Mouse (Mus musculus) stomach, embryonic 16.5 days (tissue): ENCODE measurements at regions not wholly inside any gene's neighbourhood (a gene's known extent, or its start where the extent isn't known, plus 50 kb on each side); places are given as distances from the start of the nearest gene placed in this dataset.

Experiments used
- ATAC-seq: fragments of 200-750 bp; cut with Nextera tagmentation; 2 replicates; pipeline ENCODE4 v1.8.0; 2017; ENCODE audit warnings: moderate number of reproducible peaks, moderate TSS enrichment; ENCODE audit not compliant: insufficient read depth, low FRiP score
- H3K27ac ChIP-seq: fragments of 300-500 bp; sonication (generic); 2 replicates; pipeline ENCODE4 v1.5.1; 2014; ENCODE audit warnings: low read length
- H3K27me3 ChIP-seq: fragments of 300-500 bp; sonication (generic); 2 replicates; pipeline ENCODE4 v1.6.1; 2014; ENCODE audit warnings: low read length, control low read depth, mixed read lengths; ENCODE audit not compliant: control insufficient read depth, insufficient read depth
- H3K36me3 ChIP-seq: fragments of 300-500 bp; sonication (generic); 2 replicates; pipeline ENCODE4 v1.6.1; 2014; ENCODE audit warnings: low read length; ENCODE audit not compliant: control insufficient read depth, insufficient read depth
- H3K4me1 ChIP-seq: fragments of 300-500 bp; sonication (generic); 2 replicates; pipeline ENCODE4 v1.6.1; 2014; ENCODE audit warnings: low read length, control low read depth, mixed read lengths; ENCODE audit not compliant: control insufficient read depth, insufficient read depth
- H3K4me2 ChIP-seq: fragments of 300-500 bp; sonication (generic); 2 replicates; pipeline ENCODE4 v1.6.1; 2014; ENCODE audit warnings: low read depth, low read length, mixed read lengths
- H3K4me3 ChIP-seq: fragments of 300-500 bp; sonication (generic); replicated peaks from 2 replicates; pipeline ENCODE4 v1.5.1; 2014; ENCODE audit warnings: mild to moderate bottlenecking, low read length
- H3K9ac ChIP-seq: fragments of 300-500 bp; sonication (generic); 2 replicates; pipeline ENCODE4 v1.6.1; 2014; ENCODE audit warnings: low read length
- H3K9me3 ChIP-seq: fragments of 300-500 bp; sonication (generic); replicated peaks from 2 replicates; pipeline ENCODE4 v1.6.1; 2016; ENCODE audit warnings: low read length, control low read depth; ENCODE audit not compliant: control insufficient read depth
- WGBS: fragments of 180-500 bp; shearing (Covaris S2); extraction: QIAGEN DNeasy Blood & Tissue Kit; methylation state at CpG from one replicate; pipeline ENCODE4 v1.1.7; 2014; 5-methylcytosine and 5-hydroxymethylcytosine counted together

DNA sequence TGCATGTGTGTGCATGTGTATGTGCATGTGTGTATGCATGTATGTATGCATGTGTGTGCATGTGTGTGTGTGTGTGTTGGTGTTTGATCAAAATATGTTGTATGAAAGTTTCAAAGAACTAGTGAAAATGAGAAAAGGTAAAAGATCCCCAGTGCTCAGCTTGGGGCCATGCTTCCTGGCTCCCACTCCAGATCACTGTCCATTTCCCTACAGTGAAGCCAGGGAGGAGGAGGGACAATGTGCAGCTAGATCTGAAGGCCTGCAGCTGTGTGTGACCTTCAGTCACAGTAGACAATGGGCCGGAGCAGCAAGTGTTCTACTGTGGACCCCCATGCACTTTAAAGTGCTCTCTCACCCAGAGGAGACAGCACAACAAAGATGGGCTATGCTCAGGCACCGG, 525.1 kb downstream of the Vrk1 start:
- Histone ChIP-seq H3K4me3 (no peak overlapping the region), H3K9ac (no peak overlapping the region), H3K9me3 (no peaks in the 10 kb centered on the region), H3K27me3 (no peaks in the 10 kb centered on the region), H3K4me1 (no peaks in the 10 kb centered on the region), H3K27ac (no peak overlapping the region), H3K4me2 (no peak overlapping the region), H3K36me3 (no peaks in the 10 kb centered on the region)
- ATAC-seq = no peak
- 62% methylated on average over 2 of the region's 2 CpGs for WGBS

DNA sequence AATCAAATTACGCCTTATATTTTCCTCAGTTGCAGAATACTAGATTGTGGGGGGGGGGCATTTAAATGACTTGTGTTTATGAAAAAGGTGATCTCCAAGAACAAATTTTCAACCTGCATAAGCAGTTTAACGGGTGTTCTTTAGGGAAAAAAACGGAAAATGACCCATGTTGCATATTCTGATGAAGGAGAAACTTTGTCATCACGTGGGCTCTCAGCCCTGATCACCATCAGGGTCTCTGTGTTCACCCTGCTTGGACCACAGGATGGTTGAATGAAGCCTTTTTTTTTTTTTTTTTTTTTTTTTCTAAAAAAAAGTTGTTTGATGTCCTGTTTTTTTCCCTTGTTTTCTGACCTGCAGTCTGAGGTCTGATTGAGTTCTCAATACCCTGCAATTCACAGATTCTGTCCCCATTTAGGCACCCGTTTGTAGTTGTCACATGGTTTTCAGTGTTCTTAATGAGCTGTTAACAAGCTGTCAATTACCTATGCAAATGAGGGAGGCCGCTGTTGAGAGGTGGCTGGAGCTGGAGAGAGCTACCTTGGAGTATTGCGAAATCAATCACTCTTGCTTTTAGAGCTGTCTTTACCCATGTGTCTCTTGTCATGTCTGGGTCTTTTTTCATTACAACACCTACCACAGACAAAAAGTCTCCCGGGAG, 525.7 kb downstream of the Vrk1 start:
- ATAC-seq = no peak
- H3K9ac ChIP-seq = no peak overlapping the region
- no peaks in the 10 kb centered on the region for H3K9me3 ChIP-seq
- H3K4me2 ChIP-seq = no peak overlapping the region
- no peaks in the 10 kb centered on the region for H3K36me3 ChIP-seq
- H3K4me1 ChIP-seq = no peaks in the 10 kb centered on the region
- no peak overlapping the region for H3K4me3 ChIP-seq
- H3K27me3 ChIP-seq = no peaks in the 10 kb centered on the region
- 28% methylated on average over 8 of the region's 8 CpGs for WGBS
- H3K27ac ChIP-seq = no peak overlapping the region

DNA sequence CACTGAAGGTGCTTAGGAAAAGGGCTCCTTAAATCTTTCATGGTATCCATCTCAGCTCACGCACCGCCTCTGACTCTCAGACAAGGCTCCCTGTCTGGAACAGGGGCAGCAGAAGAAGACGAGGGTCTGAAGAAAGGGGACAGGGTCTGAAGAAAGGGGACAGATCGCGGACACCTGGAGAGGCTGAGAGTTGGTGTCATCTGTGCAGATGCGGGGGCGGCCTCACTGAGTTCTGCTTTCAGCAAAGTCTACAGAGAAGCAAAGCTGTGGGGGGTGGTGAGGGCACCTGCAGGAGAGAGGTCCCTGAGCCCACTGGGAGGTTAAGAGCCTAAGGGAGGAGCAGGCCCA, 526.2 kb downstream of the Vrk1 start:
- no peaks in the 10 kb centered on the region for H3K27me3 ChIP-seq
- H3K9ac ChIP-seq = no peak overlapping the region
- no peak overlapping the region for H3K4me3 ChIP-seq
- 14% methylated on average over 7 of the region's 7 CpGs for WGBS
- no peaks in the 10 kb centered on the region for H3K4me1 ChIP-seq
- H3K27ac ChIP-seq = no peak overlapping the region
- no peak overlapping the region for H3K4me2 ChIP-seq
- ATAC-seq = no peak
- H3K36me3 ChIP-seq = no peaks in the 10 kb centered on the region
- no peaks in the 10 kb centered on the region for H3K9me3 ChIP-seq

DNA sequence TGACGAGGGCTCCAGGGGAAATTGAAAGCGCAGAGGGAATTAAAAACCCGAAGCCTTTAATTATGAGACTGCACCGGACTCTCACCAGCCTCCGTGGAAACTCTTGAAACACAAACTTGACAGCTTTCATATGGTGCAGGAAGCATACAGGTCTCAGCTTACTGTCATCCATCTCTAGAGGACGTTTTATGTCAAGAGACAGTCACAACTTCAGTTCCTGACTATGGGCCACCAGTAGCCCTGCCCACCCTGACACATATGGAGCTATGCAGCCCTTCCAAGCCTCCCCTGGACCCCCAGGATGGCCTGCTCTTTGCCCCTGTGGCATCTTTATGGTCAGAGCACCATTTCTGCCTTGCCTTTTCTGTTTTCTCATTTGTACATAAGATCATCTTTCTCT, 530.0 kb downstream of the Vrk1 start:
- no peak for ATAC-seq
- no peak overlapping the region for H3K27ac ChIP-seq
- H3K36me3 ChIP-seq = no peaks in the 10 kb centered on the region
- no peak overlapping the region for H3K4me3 ChIP-seq
- no peak overlapping the region for H3K4me2 ChIP-seq
- no peaks in the 10 kb centered on the region for H3K27me3 ChIP-seq
- H3K9ac ChIP-seq = no peak overlapping the region
- no peaks in the 10 kb centered on the region for H3K9me3 ChIP-seq
- WGBS = 42% methylated on average over 6 of the region's 6 CpGs
- H3K4me1 ChIP-seq = no peaks in the 10 kb centered on the region

DNA sequence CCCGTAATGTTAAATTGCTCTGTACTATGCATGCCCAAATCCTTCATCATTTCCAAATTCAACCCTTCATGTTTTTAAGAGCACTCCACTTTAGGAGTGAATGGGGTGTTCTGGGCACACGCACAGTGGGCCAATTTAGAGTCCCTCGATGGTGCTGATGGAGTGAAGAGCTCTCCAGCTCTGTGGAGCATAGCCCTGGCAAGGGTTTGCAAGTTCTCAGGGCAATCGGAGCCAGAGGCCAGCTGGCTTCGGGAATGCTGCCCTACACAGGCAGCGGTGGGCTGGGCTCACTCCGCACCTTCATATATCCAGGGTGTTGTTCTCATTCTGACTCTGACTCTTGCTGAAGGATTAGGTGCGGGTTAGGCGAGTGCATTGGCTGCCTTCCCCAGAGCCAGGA, 549.5 kb downstream of the Vrk1 start:
- H3K9ac ChIP-seq = no peak overlapping the region
- no peak overlapping the region for H3K27ac ChIP-seq
- H3K36me3 ChIP-seq = no peaks in the 10 kb centered on the region
- H3K9me3 ChIP-seq = no peaks in the 10 kb centered on the region
- H3K27me3 ChIP-seq = no peaks in the 10 kb centered on the region
- ATAC-seq = no peak
- no peaks in the 10 kb centered on the region for H3K4me1 ChIP-seq
- no peak overlapping the region for H3K4me3 ChIP-seq
- WGBS = 79% methylated on average over 9 of the region's 9 CpGs
- H3K4me2 ChIP-seq = no peak overlapping the region

DNA sequence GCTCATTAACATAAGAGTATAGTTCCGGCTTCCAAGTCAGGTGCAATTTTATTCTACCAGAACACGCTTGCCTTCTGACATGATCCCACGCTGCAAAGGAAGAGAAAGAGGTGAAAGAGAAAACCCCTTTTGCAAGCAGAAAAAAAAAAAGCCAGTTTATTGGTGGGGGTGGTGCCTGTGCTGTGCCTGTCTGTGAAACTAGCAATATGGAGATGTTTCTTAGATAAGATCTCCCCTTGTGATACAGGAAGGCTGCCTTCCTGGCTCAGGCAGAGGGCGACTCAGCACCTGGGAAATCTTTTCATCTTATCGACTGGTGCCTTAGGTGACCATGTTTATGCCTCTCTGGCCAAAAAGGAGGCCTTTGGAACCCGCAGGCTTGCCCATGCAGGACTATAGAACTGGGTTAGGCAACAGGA, 555.2 kb downstream of the Vrk1 start:
- no peak overlapping the region for H3K27ac ChIP-seq
- no peaks in the 10 kb centered on the region for H3K4me1 ChIP-seq
- no peak overlapping the region for H3K9ac ChIP-seq
- no peaks in the 10 kb centered on the region for H3K36me3 ChIP-seq
- no peak for ATAC-seq
- no peak overlapping the region for H3K4me3 ChIP-seq
- WGBS = 36% methylated on average over 6 of the region's 6 CpGs
- 0 out of 2 replicates have a peak, but pooled peaks cover 3% of the 10 kb centered on the region for H3K9me3 ChIP-seq
- no peak overlapping the region for H3K4me2 ChIP-seq
- no peaks in the 10 kb centered on the region for H3K27me3 ChIP-seq

DNA sequence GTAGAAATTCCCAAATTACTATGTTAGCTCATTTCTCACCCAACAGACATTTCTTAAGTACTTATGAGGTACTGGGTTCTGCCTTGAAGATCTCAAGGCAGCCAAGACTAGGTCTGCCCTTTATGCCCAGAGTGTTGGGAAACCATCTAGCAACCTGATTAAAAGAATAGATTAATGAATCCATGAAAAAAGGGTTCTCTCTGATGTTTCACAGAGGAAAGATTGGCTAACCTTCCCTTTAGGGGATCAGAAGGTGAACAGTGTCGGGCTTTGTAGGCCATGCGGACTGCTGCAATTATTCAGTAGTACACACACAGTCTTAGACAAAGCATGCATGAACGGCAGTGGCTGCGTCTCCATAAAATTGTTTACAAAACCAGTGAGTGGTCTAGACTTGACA, 556.3 kb downstream of the Vrk1 start:
- Histone ChIP-seq H3K36me3 (no peaks in the 10 kb centered on the region), H3K4me2 (no peak overlapping the region), H3K9me3 (0 out of 2 replicates have a peak, but pooled peaks cover 3% of the 10 kb centered on the region), H3K4me3 (no peak overlapping the region), H3K27me3 (no peaks in the 10 kb centered on the region), H3K27ac (no peak overlapping the region), H3K9ac (no peak overlapping the region), H3K4me1 (no peaks in the 10 kb centered on the region)
- no peak for ATAC-seq
- 83% methylated on average over 4 of the region's 4 CpGs for WGBS

DNA sequence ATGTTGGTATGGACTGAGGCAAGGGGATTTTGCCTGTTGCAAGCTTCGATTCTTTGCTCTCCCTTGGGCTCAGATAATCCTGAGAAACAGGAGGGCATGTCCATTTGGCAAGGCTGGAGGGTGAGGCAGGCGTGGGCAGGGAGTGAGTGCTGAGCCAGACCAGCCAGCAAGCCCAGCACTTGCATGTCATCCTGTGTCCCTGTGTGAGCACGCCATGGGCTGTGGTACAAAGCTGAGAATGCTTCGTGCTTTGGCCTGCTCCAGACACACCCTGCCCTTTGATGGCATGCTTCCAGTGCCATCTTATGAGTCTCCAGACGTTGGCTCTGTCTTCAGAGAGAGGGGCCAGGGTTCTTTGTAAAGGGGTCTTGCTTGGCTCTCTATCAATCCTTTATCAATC, 557.1 kb downstream of the Vrk1 start:
- WGBS = 68% methylated on average over 5 of the region's 5 CpGs
- Histone ChIP-seq H3K27ac (no peak overlapping the region), H3K4me1 (no peaks in the 10 kb centered on the region), H3K4me3 (no peak overlapping the region), H3K27me3 (no peaks in the 10 kb centered on the region), H3K9me3 (0 out of 2 replicates have a peak, but pooled peaks cover 3% of the 10 kb centered on the region), H3K9ac (no peak overlapping the region), H3K4me2 (no peak overlapping the region), H3K36me3 (no peaks in the 10 kb centered on the region)
- ATAC-seq = no peak

DNA sequence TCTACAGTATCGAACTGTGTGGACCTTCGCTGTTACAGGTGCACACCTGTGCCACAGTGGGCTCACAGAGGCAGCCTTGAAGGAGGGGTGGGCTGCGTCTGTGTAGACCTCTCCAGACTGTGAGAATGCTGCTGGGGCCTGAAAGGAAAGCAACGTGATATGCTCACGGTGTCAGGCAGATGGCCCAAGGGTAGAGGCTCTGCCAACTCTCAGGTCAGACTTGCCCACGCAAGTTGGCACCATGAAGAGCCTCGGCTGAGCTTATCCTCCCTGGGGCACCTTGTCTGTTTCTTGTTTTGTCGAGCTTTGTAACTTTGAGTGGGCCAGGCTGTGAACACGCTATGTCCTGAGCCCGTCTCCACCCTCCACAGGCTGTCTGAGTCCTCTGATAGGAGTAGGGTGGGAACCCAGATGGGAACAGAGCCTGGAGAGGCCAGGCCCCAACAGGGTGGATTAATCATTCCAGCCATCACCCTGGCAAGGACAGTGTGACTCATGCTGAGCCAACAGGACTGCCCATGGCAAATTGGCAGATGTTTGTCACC, 558.6 kb downstream of the Vrk1 start:
- Histone ChIP-seq H3K36me3 (no peaks in the 10 kb centered on the region), H3K9me3 (0 out of 2 replicates have a peak, but pooled peaks cover 3% of the 10 kb centered on the region), H3K27me3 (no peaks in the 10 kb centered on the region), H3K9ac (no peak overlapping the region), H3K4me2 (no peak overlapping the region), H3K27ac (no peak overlapping the region), H3K4me3 (no peak overlapping the region), H3K4me1 (no peaks in the 10 kb centered on the region)
- ATAC-seq = no peak
- 85% methylated on average over 10 of the region's 10 CpGs for WGBS
